Mouse (Mus musculus): ENCODE data around the gene Ift43. TPM values are rescaled to one million over a fixed set of nuclear protein-coding genes. Genes with fewer than 3 reads are reported as not detected.

The Ift43 gene
- total RNA-seq, 2 experiments from 2014 or later: not detected

GRCm38 (mm10) chr12:86162890-86163816 lies 80.8 kb downstream of the Ift43 start:
- no peak for ATAC-seq (replicated peaks; ENCODE audit: low FRiP score, low TSS enrichment, poor library complexity, severe bottlenecking)

DNA sequence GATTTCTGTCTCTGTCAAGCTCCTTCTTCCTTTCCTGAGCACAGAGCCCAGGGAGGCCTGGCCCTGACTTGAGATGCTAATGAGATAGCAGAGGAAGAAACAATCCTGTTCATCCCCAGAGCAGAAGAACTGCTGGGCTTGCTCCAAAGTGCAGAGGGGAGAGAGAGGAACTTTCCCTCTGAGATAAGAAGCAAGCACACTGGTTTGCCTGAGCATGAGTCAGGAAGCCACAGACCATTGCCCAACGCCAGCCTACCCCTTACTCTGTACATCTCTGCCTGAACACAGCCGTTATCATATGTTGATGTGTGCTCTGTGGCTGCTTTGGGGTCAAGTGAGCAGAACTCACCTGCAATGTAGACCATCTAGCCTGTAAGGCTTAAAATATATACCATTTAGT lies 83.9 kb downstream of the Ift43 start:
- ATAC-seq (replicated peaks; ENCODE audit: low FRiP score, low TSS enrichment, poor library complexity, severe bottlenecking): no peak

DNA sequence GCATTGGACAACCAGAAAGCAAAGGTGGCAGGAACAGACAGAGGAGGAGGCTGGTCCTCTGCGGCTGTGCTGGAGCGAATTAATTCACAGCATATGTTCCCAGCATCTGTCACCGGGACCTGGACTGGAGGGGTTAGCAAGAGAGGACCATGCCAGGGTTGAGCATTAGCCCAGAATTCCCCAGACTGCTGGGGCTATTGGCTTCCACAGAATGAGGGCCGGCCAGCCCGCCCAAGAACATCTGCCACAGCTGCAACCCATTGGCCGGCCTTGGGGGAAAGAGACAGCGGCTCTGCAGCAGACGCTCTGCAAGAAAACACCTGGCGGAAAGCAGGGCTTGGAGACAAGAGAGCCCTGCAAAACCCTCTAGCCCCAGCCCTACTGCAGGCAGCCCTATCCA lies 84.7 kb downstream of the Ift43 start:
- ATAC-seq (replicated peaks; ENCODE audit: low FRiP score, low TSS enrichment, poor library complexity, severe bottlenecking): no peak

DNA sequence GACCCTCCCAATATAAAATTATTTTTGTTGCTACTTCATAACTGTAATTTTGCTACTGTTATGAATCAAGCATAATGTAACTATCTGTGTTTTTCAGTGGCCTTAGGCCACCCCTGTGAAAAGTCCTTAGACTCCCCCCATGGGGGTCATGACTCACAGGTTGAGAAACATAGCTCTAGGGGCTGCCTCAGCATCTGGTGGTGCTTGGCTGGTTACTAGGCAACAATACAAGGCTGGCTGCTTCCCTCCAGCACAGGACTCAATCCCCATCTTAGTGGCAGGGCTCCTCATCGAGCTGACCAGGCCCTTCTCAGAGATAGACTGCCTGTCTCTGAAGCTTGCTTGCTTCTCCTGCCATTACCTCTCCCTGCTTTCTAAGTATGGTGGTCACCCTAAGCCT lies 86.4 kb downstream of the Ift43 start:
- no peak for ATAC-seq (replicated peaks; ENCODE audit: low FRiP score, low TSS enrichment, poor library complexity, severe bottlenecking)

DNA sequence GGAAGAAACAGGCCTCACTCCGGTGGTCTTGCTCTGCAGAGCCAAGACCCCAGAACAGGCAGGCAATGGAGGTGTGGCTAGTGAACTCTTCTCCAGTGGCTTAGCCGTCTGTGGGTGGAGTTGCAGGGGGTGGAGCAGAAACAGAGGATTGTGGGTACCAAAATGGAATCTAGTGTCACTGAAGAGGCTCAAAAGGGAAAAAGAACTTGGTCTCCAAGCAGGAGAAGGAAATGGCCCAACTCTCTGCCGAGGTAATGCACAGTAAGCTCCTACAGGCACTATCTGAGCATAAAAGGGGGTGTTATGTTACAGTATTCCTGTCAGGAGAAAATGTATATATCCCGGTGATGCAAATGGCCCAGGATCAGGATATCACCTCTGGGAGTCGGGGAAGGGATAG lies 86.9 kb downstream of the Ift43 start:
- ATAC-seq (replicated peaks; ENCODE audit: low FRiP score, low TSS enrichment, poor library complexity, severe bottlenecking): no peak

GRCm38 (mm10) chr12:86173314-86173713 lies 91.0 kb downstream of the Ift43 start:
- ATAC-seq (replicated peaks; ENCODE audit: low FRiP score, low TSS enrichment, poor library complexity, severe bottlenecking): no peak

DNA sequence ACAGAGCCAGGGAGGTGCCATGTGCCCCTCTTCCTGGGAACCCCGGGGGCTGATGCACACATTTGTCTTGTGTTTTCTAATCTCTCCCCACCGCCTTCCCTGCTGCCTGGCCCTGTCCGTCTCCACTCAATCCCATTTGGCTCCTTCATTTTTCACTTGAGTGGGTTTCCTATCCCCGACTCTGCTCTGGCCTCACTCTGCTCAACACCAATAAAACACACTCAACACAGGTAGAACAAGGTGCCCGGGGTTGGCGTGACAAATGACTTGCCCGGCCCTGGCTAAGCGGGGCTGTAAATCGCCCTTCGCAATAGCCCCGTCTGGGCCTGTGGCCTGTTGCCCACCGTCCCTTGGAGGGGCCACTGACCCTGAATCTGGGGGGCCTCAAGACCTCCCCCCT lies 92.0 kb downstream of the Ift43 start:
- no peak for ATAC-seq (replicated peaks; ENCODE audit: low FRiP score, low TSS enrichment, poor library complexity, severe bottlenecking)

DNA sequence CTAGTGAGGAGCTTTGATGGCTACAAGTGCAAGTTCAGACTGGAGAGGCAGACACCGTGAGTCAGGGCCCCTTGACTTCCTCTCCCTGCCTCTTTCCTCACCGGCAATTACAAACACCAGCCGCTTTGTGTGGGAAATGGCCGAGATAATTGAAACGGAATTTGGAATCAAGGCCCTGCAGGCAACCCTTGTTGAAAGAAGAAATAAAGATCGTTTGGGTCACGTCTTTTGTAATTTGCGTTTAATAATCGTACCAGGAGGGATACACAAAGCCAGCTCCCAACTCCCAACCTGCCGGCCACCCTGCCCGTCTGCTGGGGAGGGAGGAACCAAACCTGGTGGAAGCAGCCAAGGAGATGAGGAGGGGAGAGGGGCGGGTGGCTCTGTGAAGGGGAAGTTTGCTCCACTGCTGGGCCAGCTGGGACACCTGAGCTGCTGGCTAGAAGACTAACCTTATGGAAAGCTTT lies 93.2 kb downstream of the Ift43 start:
- no peak for ATAC-seq (replicated peaks; ENCODE audit: low FRiP score, low TSS enrichment, poor library complexity, severe bottlenecking)

DNA sequence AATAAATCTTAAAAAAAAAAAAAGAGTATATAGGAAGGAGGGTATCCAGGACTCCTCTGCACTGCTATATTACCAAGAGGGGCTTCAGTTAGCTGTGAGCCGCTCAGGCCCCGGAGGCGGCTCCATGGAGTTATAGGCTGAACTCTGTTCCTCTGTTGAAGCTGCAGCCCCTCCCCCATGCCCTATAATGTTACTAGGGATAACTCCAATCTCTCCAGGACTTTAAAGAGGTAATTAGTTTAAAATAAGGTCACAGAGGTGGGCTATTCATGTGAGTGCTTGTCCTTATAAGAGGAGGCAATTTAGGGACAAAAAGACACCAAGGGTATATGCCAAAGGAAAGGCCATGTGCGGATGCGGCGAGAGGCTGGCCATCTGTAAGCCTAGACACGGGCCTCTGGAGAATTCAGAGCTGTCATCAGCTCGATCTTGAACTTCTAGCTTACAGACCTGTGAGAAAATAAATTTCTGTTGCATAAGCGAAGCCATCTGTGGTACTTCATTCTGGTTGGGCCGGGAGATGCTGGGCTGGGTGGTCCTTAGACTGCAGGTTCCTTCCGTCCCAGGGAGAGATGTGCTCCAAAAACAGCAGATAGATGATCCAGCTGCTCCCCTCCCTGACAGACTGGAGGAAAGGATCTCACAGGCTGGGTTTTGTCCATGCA lies 94.5 kb downstream of the Ift43 start:
- no peak for ATAC-seq (replicated peaks; ENCODE audit: low FRiP score, low TSS enrichment, poor library complexity, severe bottlenecking)

DNA sequence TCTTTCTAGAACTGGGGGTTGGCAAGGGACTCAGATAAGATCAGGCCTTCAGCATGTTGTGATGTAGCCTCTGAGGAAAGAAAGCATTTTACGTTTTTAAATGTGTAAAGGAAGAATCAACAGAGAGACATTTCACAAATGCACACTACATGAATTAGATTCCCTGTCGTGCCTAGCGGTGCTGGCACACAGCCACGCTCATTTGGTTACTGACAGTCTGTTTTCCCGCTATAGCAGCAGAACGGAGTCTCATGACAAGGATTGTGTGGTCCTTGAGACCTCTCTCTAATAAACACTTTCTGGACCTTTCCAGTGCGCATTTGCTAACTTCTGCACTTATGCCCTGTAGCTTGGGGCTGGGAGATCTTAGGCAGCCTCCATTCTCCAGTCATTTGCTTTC lies 96.9 kb downstream of the Ift43 start:
- no peak for ATAC-seq (replicated peaks; ENCODE audit: low FRiP score, low TSS enrichment, poor library complexity, severe bottlenecking)

GRCm38 (mm10) chr12:86181320-86181751 lies 99.0 kb downstream of the Ift43 start:
- no peak for ATAC-seq (replicated peaks; ENCODE audit: low FRiP score, low TSS enrichment, poor library complexity, severe bottlenecking)

- no peak for ATAC-seq (replicated peaks; ENCODE audit: low FRiP score, low TSS enrichment, poor library complexity, severe bottlenecking)
Observed at GRCm38 (mm10) chr12:86181879-86182278, 99.5 kb downstream of the Ift43 start.

DNA sequence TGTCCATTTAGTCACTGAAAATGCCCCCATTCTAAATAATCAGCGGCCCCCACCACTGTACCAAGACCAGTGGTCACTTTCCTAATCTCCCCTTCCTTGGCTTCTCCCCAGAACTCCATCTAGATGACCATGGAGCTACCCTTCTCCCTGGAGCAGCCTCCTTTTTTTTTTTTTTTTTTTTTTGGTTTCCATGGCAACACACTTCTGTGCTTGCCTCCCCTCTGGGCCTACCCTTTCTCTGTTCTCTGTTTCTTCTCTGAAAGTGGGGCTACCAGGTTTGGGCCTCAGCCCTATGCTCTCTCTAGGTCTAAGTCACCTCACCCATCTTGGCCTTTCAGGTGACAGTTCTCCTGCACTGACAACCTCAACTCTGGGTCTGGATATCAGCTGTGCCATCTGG lies 100.1 kb downstream of the Ift43 start:
- no peak for ATAC-seq (replicated peaks; ENCODE audit: low FRiP score, low TSS enrichment, poor library complexity, severe bottlenecking)

DNA sequence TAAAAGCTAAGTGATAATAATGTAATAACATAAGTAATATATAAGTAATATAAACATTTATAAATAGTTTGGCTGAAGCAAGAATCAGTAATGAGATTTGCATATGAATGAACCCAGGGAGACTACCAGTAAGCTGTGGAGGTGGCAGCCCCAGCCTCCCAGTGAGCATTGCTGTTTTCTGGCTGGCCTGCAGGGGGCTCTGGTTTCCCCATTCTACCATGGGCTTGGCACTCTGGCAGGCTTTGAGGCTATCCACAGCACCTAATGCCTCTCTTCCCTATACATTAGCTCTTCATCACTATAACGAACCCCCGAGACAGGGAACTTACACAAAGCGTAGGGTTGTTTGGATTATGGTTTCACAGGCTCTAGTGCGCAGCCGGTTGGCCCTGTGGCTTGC lies 105.8 kb downstream of the Ift43 start:
- ATAC-seq (replicated peaks; ENCODE audit: low FRiP score, low TSS enrichment, poor library complexity, severe bottlenecking): 0 out of 2 replicates have a peak, but pooled peaks have one; percentile 44

GRCm38 (mm10) chr12:86189601-86190323 lies 107.4 kb downstream of the Ift43 start:
- no peak for ATAC-seq (replicated peaks; ENCODE audit: low FRiP score, low TSS enrichment, poor library complexity, severe bottlenecking)

GRCm38 (mm10) chr12:86192036-86192449 lies 109.7 kb downstream of the Ift43 start:
- no peak for ATAC-seq (replicated peaks; ENCODE audit: low FRiP score, low TSS enrichment, poor library complexity, severe bottlenecking)

DNA sequence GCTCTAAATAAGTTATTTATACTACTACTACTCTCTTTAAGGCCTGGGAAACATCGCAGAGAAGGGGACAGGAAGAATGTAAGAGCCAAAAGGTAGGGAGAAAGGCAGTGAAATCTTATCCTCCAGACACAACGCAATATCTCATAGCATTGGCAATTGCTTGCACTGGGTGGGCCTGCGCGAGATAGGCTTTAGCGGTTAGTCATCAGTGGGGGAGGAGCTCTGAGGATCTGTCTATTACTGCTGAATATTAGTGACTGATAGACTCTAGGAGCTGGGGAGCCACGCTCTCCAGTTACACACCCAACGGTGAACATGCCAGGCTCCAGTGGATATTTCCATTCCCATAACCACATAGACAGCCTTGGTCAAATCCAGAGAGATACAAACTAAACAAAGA lies 114.6 kb downstream of the Ift43 start:
- no peak for ATAC-seq (replicated peaks; ENCODE audit: low FRiP score, low TSS enrichment, poor library complexity, severe bottlenecking)

DNA sequence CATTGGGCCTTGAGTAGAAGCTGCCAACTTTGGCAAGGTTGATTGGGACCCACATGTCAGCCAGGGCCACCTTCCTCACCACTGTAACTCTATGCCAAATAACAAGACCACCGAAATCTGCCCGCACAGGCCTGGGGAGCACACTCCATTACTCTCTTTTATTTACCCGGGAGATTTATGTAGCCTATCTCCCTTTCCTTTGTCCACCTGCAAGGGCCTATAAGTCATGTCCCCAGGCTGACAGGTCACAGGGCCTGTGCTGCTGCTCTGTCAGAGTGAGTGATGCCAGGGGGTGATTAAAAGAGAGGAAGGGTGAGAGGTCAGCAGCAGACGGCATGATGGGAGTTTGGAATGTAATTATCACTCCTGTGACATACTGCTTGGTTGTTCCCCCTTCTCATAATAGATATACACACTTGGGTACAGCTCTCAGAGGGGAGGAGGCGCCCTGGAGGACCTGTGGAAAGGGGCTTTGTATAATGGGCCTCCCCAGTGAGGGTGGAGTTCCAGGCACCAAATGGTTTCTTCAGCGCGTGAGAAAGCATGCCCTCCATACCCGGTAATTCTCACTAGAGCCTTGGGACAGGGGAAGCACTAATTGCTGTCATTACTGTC lies 121.2 kb downstream of the Ift43 start:
- ATAC-seq (replicated peaks; ENCODE audit: low FRiP score, low TSS enrichment, poor library complexity, severe bottlenecking): no peak

DNA sequence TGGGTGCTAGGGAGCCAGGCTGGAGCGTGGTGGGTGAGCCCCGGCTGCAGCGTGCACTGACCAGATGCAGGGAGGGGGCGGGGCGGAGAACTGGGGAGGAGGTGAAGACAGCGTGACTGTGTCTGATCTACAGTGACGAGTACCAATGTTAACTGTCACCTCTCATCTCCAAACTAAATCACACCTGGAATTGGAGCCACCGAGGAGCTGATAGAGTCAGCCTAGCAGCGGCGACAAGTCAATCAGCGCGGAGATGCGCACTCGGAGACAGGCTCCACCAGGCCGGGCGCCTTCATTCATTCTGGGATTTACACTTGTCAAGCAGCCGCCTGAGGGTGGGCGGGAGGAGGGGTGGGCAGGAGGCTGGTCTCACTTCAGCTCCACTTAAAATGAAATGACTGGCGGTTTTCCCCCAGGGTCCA lies 128.8 kb downstream of the Ift43 start:
- no peak for ATAC-seq (replicated peaks; ENCODE audit: low FRiP score, low TSS enrichment, poor library complexity, severe bottlenecking)
